Mouse (Mus musculus) monocyte, adult 59 days (primary cell): ENCODE measurements around the gene Wfdc11. TPM values are rescaled to one million over a fixed set of nuclear protein-coding genes. Genes with fewer than 3 reads are reported as not detected.

ENCODE experiments used
- total RNA-seq, 2 experiments: library from RNA; stranded (reverse); gene quantifications; one replicate each; pipeline ENCODE4 v1.2.4; 2023

Wfdc11 gene
- total RNA-seq = not detected

GRCm38 (mm10) chr2:164673987-164674386 lies at the start of gene Wfdc11:
TSS of gene Wfdc11 (minus strand) at chr2:164674087.

GRCm38 (mm10) chr2:164715005-164715404 lies 41.1 kb upstream of the Wfdc11 start, which contains the start of gene Spint5:
TSS of gene Spint5 (plus strand) at chr2:164715305.

GRCm38 (mm10) chr2:164698201-164698600 lies 24.3 kb upstream of the Wfdc11 start, which contains the start of gene Spint4:
TSS of gene Spint4 (plus strand) at chr2:164698501.

DNA sequence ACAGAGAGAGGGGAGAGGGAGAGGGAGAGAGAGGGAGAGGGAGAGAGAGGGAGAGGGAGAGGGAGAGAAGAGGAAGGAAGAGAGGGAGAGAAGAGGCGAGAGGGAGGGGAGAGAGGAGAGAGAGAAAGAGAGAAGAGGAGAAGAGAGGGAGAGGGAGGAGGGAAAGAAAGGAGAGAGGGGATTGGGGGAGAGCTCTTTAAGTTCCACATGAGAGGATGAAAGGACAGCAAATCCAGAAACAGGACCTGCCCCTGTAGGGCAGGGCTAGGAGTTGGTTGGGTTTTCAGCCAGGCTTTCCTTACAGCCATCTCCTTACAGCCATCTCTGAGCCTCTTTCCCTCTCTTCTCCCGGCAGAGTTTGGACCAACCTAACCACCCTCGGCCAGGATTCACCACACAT lies 10.9 kb upstream of the Wfdc11 start, which contains the start of gene Wfdc13:
Gene Wfdc13 (plus strand): TSS at position 301 of the 400 bp plus-strand sequence.

DNA sequence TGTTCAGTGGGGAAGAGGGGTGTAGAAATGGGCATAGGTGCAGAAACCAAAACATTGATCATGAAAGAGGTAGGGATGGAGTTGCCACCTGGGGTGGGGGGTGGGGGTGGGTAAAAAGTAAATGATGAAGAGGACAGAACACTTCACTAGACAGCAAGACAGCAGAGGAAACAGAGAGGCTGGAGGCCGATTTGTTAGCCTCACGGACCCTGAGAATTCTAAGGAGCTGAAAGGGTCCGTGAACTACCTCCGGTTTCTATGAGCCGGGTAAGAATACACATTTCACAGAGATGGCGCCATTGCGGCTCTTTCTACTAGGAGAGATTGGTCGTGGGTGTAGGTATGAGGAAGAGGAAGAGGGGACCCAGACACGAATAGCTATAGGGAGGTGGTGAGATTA lies 17.4 kb downstream of the Wfdc11 start, which contains the start of gene Wfdc9:
Gene Wfdc9 (minus strand): TSS at position 101 of the 400 bp plus-strand sequence.

DNA sequence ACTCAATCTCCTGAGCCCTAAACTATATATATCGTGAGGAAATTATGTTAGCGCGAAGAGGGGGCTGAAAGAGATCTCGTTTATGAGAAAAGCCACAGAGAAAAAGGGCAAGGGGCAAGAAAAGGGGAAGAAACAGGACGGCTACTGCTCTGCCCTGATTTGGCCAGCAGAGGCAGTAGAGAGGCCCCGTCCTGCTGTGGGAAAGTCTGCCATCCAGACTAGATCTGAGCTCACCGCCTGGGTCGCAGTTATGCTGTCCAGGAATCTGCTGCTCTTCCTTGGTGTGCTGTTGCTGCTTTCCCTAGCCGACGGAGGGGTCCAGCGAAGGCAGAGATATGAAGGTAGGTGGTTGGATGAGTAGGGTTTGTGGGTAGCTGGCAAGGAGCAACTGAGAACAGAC lies 18.0 kb downstream of the Wfdc11 start, which contains the start of gene Wfdc10:
Gene Wfdc10 (plus strand): TSS at position 189 of the 400 bp plus-strand sequence.

DNA sequence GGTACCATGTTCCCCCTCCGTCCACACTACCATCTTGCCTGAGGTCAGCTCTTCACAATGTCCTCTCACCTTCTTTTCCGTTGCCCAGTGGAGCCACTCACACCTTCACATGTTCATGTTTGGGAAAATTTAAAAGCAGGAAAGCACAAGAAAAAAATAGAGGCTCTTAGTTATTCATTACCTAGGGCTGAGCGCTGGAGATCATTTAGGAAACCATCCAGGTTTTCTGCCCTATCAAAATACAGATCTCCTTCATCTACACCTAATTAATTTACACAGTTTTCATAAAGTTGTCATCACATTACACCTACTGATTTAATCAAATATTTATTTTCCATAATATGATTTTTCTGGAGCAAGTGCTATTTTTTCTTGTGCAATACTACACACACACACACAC lies 35.2 kb downstream of the Wfdc11 start, which contains the start of gene Wfdc16:
Gene Wfdc16 (minus strand): TSS at position 101 of the 400 bp plus-strand sequence.

GRCm38 (mm10) chr2:164613471-164613870 lies 60.4 kb downstream of the Wfdc11 start, which contains the start of the genes Wfdc6b and Wfdc8:
TSS of gene Wfdc6b (plus strand) at chr2:164613522.
TSS of gene Wfdc8 (minus strand) at chr2:164613626.

Other genes starting within 250 kb of the Wfdc11 start
- 10 to 100 TPM; 13.2 to 13.8 TPM for gene Sdc4, start 230.2 kb downstream of the Wfdc11 start, total RNA-seq
- 10 to 100 TPM; 35.5 to 36.0 TPM for gene Sys1, start 217.1 kb downstream of the Wfdc11 start, total RNA-seq
- gene Gm20458, start 213.1 kb downstream of the Wfdc11 start, total RNA-seq = 10 to 100 TPM; 10.9 to 12.8 TPM
- not detected for gene Trp53tg5, start 200.4 kb downstream of the Wfdc11 start, total RNA-seq
- gene Dbndd2, start 188.0 kb downstream of the Wfdc11 start, total RNA-seq = 10 to 100 TPM; 11.1 to 19.7 TPM
- gene Pigt, start 176.6 kb downstream of the Wfdc11 start, total RNA-seq = 10 to 100 TPM; 74.5 to 76.9 TPM
- gene Wfdc2, start 111.7 kb downstream of the Wfdc11 start, total RNA-seq = not detected
- gene Spint3, start 100.6 kb downstream of the Wfdc11 start, total RNA-seq = not detected
- not detected for gene Wfdc6a, start 88.6 kb downstream of the Wfdc11 start, total RNA-seq
- not detected for gene Eppin, start 80.5 kb downstream of the Wfdc11 start, total RNA-seq
- not detected for gene Wfdc6b, start 60.6 kb downstream of the Wfdc11 start, total RNA-seq
- not detected for gene Wfdc8, start 60.5 kb downstream of the Wfdc11 start, total RNA-seq
- gene Wfdc16, start 35.3 kb downstream of the Wfdc11 start, total RNA-seq = not detected
- not detected for gene Wfdc10, start 18.0 kb downstream of the Wfdc11 start, total RNA-seq
- gene Wfdc9, start 17.5 kb downstream of the Wfdc11 start, total RNA-seq = not detected
- not detected for gene Wfdc13, start 11.0 kb upstream of the Wfdc11 start, total RNA-seq
- not detected for gene Spint4, start 24.4 kb upstream of the Wfdc11 start, total RNA-seq
- not detected for gene Spint5, start 41.2 kb upstream of the Wfdc11 start, total RNA-seq
- gene Wfdc3, start 71.8 kb upstream of the Wfdc11 start, total RNA-seq = not detected
- gene Dnttip1, start 71.9 kb upstream of the Wfdc11 start, total RNA-seq = 10 to 100 TPM; 32.0 to 44.8 TPM
- 1 to 10 TPM; 3.0 TPM for gene Ube2c, start 95.8 kb upstream of the Wfdc11 start, total RNA-seq
- gene Tnnc2, start 105.9 kb upstream of the Wfdc11 start, total RNA-seq = not detected
- gene Snx21, start 111.7 kb upstream of the Wfdc11 start, total RNA-seq = 10 to 100 TPM; 12.5 to 16.9 TPM
- gene Acot8, start 130.8 kb upstream of the Wfdc11 start, total RNA-seq = 10 to 100 TPM; 29.8 to 33.3 TPM
- gene Zswim3, start 131.0 kb upstream of the Wfdc11 start, total RNA-seq = 1 to 10 TPM; 2.8 to 3.1 TPM
- gene Zswim1, start 148.6 kb upstream of the Wfdc11 start, total RNA-seq = 1 to 10 TPM; 4.7 to 5.0 TPM
- 1 to 10 TPM in 1 of 2 experiments, not detected in 1; 1.2 TPM for gene Spata25, start 154.4 kb upstream of the Wfdc11 start, total RNA-seq
- gene Ctsa, start 158.8 kb upstream of the Wfdc11 start, total RNA-seq = 100 to 1,000 TPM; 707 to 727 TPM
- 1 to 10 TPM; 8.6 to 9.2 TPM for gene Neurl2, start 159.4 kb upstream of the Wfdc11 start, total RNA-seq
- 100 to 1,000 TPM; 140 to 168 TPM for gene Pltp, start 183.6 kb upstream of the Wfdc11 start, total RNA-seq
- gene Pcif1, start 205.2 kb upstream of the Wfdc11 start, total RNA-seq = 10 to 100 TPM; 63.6 to 70.6 TPM
- 10 to 100 TPM; 38.3 to 38.8 TPM for gene Zfp335, start 237.7 kb upstream of the Wfdc11 start, total RNA-seq